Mouse (Mus musculus): ENCODE data around the gene Gm3676. TPM values are rescaled to one million over a fixed set of nuclear protein-coding genes. Genes with fewer than 3 reads are reported as not detected.
"Not testable (repeated sequence)": the region's sequence is repeated elsewhere in the genome, so short reads cannot be mapped to it uniquely, and the experiment has no call there.

Gm3676 gene
- total RNA-seq (2022) = not detected

- DNase-seq (ENCODE audit: low spot score in 2 of 2) = not testable (repeated sequence)
These were observed at the start of gene Gm3676 for GRCm38 (mm10) chr14:41646387-41646786. TSS of gene Gm3676 (minus strand) at chr14:41646487.

DNA sequence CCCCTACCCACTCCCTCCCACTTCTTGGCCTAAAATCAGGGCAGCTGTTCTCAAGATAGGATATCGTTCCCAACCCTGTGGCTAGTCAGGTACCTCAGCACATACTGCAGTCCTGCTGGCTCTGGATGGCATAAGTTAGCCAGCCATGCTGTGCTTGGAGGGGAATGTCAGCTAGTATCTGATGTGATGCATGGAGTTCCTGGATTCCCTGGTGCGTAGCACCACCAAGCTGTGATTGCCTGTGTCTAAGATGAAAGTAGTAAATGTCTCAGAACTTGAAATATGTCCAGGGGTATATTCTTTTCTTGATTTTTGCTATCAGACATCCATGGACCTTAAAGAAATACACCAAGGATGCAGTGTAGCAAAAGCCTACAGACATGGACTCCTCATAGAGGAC lies 1.9 kb upstream of the Gm3676 start:
- not testable (repeated sequence) for DNase-seq (ENCODE audit: low spot score in 2 of 2)

GRCm38 (mm10) chr14:41630144-41630543 lies 16.1 kb downstream of the Gm3676 start:
- not testable (repeated sequence) for DNase-seq (ENCODE audit: low spot score in 2 of 2)

- not testable (repeated sequence) for DNase-seq (ENCODE audit: low spot score in 2 of 2)
These were observed 21.8 kb downstream of the Gm3676 start, which contains the start of gene Gm3072 for GRCm38 (mm10) chr14:41624512-41624911. TSS of gene Gm3072 (minus strand) at chr14:41624612.

GRCm38 (mm10) chr14:41622535-41622934 lies 23.8 kb downstream of the Gm3676 start:
- not testable (repeated sequence) for DNase-seq (ENCODE audit: low spot score in 2 of 2)

DNA sequence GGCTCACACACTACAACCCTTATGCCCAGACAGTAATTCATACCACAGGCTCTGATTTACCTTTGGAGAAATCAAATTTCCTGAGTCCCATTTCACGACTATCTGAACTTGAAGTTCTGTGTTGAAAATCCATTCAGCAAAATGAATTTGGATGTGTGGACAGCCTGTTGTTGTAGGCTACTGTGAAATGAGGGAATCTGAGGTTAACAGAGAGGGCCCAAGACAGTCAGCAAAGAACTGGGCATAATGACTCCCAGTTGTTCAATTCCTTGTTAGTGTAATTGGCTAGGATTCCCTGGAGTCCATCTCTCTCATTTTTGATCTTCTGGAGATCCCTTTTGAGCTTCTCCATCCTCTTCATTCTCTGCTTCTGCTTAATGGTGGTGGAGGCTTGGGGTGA lies 35.6 kb downstream of the Gm3676 start:
- DNase-seq (ENCODE audit: low spot score in 2 of 2) = not testable (repeated sequence)

- DNase-seq (ENCODE audit: low spot score in 2 of 2) = not testable (repeated sequence)
These were observed 45.4 kb downstream of the Gm3676 start for GRCm38 (mm10) chr14:41600935-41601334.

Other genes starting within 250 kb of the Gm3676 start
- not detected for gene Gm6482, start 238.2 kb downstream of the Gm3676 start, total RNA-seq (2022)
- not detected for gene Gm7954, start 193.0 kb downstream of the Gm3676 start, total RNA-seq (2022)
- gene Gm3486, start 157.0 kb downstream of the Gm3676 start, total RNA-seq (2022) = under 1 TPM in 1 of 4 experiments, not detected in 3; 0.45 TPM
- not detected for gene Gm7970, start 90.9 kb downstream of the Gm3676 start, total RNA-seq (2022)
- gene 1700049E17Rik2, start 73.3 kb downstream of the Gm3676 start, total RNA-seq (2022) = not detected
- gene Gm3072, start 21.9 kb downstream of the Gm3676 start, total RNA-seq (2022) = not detected
- not detected for gene Gm8068, start 55.4 kb upstream of the Gm3676 start, total RNA-seq (2022)
- gene Gm7929, start 104.1 kb upstream of the Gm3676 start, total RNA-seq (2022) = not detected
- gene Gm47189, start 126.0 kb upstream of the Gm3676 start, total RNA-seq (2022) = not detected

All from layer of hippocampus, adult 8-10 months (tissue).